Mouse (Mus musculus): ENCODE measurements around the gene Dgkh. TPM values are rescaled to one million over a fixed set of nuclear protein-coding genes. Genes with fewer than 3 reads are reported as not detected.
A peak's percentile ranks its signal among the peaks of the same experiment; 100 is the strongest.
"Not testable (repeated sequence)": the region's sequence is repeated elsewhere in the genome, so short reads cannot be mapped to it uniquely, and the experiment has no call there.

Gene Dgkh
- polyA plus RNA-seq, 1 experiment from 2014 or later: 1.2 TPM

GRCm38 (mm10) chr14:78725976-78726375 lies 6.6 kb downstream of the Dgkh start:
- Histone ChIP-seq H3K27ac (ENCODE audit: low read depth, low read length) (no peak overlapping the region), H3K4me3 (ENCODE audit: low read depth, low read length) (peak overlapping the region; percentile 74), H3K9me3 (ENCODE audit: control insufficient read depth, low read length) (no peaks in the 10 kb centered on the region), H3K9ac (ENCODE audit: low read depth, low read length) (peak overlapping the region; percentile 76; the same call in 1 of the 2 replicates), H3K36me3 (ENCODE audit: control insufficient read depth, insufficient read depth, low read length) (no peaks in the 10 kb centered on the region), H3K4me2 (peak overlapping the region; percentile 95), H3K27me3 (replicated peaks; ENCODE audit: control insufficient read depth, insufficient read depth, low read length) (peaks cover under 1% of the 10 kb centered on the region), H3K4me1 (replicated peaks; ENCODE audit: control insufficient read depth, insufficient read depth, low read length) (peaks cover 8% of the 10 kb centered on the region; the same call in 1 of the 2 replicates)
- ATAC-seq (replicated peaks; ENCODE audit: low FRiP score): no peak
- no peak for DNase-seq (ENCODE audit: low spot score)
- 32% methylated on average over 13 of the region's 13 CpGs for WGBS

DNA sequence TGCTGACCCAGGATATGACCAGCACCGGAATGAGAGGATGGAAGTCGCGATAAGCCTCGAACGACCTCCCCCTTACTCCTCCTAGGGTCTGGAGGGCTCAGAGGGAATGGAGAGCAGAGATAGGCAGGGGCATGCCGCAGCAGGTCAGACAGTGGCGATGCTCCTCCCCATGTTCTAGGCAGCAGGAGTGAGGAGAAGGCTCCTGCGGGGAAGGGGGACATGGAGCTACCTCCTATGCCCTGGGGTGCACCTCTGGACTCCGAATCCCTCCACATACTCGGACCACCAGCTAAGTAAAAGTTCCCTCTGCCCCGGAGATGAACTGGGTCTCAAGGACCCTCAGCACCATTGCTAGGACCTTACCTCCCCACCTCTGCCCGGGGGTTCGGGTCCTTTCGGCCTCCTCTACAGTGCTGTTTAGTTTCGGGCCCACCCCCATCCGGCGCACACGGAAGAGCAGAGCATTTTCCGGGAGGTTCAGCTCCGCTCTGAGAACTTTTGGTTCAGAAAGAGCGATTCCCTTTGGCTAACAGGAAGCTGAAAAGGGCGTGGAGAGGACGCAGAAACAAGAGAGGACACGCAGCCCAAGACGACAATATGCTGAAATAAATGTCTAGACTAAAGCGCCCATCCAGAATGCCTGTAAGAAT lies 7.1 kb downstream of the Dgkh start:
- no peaks in the 10 kb centered on the region for H3K27me3 ChIP-seq (replicated peaks; ENCODE audit: control insufficient read depth, insufficient read depth, low read length)
- peak; percentile 78 for ATAC-seq (replicated peaks; ENCODE audit: low FRiP score)
- H3K36me3 ChIP-seq (ENCODE audit: control insufficient read depth, insufficient read depth, low read length): no peaks in the 10 kb centered on the region
- peak overlapping the region; percentile 56; the same call in 1 of the 2 replicates for H3K27ac ChIP-seq (ENCODE audit: low read depth, low read length)
- H3K4me2 ChIP-seq: peak overlapping the region; percentile 95
- no peak for DNase-seq (ENCODE audit: low spot score)
- 4% methylated on average over 26 of the region's 26 CpGs for WGBS
- no peaks in the 10 kb centered on the region for H3K9me3 ChIP-seq (ENCODE audit: control insufficient read depth, low read length)
- H3K9ac ChIP-seq (ENCODE audit: low read depth, low read length): peak overlapping the region; percentile 76
- peaks cover 8% of the 10 kb centered on the region; the same call in 1 of the 2 replicates for H3K4me1 ChIP-seq (replicated peaks; ENCODE audit: control insufficient read depth, insufficient read depth, low read length)
- H3K4me3 ChIP-seq (ENCODE audit: low read depth, low read length): peak overlapping the region; percentile 74

DNA sequence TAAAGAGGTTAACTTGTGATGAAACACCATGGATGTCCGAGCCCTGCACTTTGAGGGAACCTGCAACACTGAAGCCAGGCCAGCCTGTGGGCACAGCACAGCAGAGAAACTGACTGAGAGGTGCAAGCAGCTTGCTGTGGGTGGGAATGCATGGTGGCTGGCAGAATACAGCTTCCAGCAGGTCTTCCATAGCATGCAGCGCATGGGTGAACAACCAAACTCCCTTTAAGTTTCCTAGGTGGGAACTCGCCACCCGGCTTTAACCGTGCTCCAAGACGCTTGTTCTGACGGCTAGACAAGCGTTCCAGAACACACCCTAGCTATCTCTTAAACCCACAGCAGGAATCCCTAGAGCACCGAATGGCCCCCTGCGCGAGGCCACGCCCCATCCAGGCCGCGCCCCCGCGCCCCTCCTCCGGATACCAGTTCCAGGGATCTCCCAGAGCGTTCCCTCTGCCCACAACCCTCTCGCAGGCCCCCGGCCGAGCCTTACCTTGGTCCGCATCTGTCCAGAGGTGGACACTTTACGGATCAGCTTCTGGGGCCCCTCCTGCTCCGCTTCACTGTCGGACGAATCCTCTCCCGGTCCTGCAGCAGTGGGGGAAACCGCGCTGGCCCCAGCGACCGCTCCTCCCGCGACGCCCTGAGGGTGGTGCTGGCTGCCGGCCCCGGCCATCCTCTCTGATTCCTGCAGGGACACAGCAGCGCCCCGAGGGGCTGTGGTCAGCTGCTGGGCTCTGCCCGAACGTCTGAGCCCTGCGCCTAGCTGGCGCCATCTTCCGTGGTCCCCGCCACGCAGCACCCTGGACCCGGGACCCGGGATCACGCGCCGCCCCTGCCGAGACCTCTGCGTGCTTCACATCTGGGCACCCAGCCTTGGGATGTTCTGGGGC lies 7.9 kb downstream of the Dgkh start:
- Histone ChIP-seq H3K4me2 (peak overlapping the region; percentile 95), H3K36me3 (ENCODE audit: control insufficient read depth, insufficient read depth, low read length) (no peaks in the 10 kb centered on the region), H3K27ac (ENCODE audit: low read depth, low read length) (peak overlapping the region; percentile 56), H3K4me1 (replicated peaks; ENCODE audit: control insufficient read depth, insufficient read depth, low read length) (peaks cover 8% of the 10 kb centered on the region; the same call in 1 of the 2 replicates), H3K9me3 (ENCODE audit: control insufficient read depth, low read length) (no peaks in the 10 kb centered on the region), H3K4me3 (ENCODE audit: low read depth, low read length) (peak overlapping the region; percentile 74), H3K9ac (ENCODE audit: low read depth, low read length) (peak overlapping the region; percentile 76), H3K27me3 (replicated peaks; ENCODE audit: control insufficient read depth, insufficient read depth, low read length) (no peaks in the 10 kb centered on the region)
- ATAC-seq (replicated peaks; ENCODE audit: low FRiP score) (peak; percentile 98), DNase-seq (ENCODE audit: low spot score) (peak; percentile 81)
- WGBS: under 1% methylated on average over 51 of the region's 52 CpGs

DNA sequence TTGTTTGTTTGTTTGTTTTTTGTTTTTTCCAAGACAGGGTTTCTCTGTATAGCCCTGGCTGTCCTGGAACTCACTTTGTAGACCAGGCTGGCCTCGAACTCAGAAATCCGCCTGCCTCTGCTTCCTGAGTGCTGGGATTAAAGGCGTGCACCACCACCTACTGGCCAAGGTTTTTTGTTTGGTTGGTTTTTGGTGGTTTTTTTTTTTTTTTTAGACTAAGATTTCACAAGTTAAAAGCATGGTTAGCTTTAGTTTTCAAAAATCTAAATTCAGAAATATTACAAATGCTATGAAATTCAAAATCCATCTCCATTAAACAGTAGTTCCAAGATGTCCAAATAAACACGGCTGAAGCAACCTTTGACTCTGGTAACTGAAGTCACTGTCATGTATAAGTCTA lies 8.9 kb downstream of the Dgkh start:
- not testable (repeated sequence) for H3K27me3 ChIP-seq (replicated peaks; ENCODE audit: control insufficient read depth, insufficient read depth, low read length); H3K9me3 ChIP-seq (ENCODE audit: control insufficient read depth, low read length); H3K36me3 ChIP-seq (ENCODE audit: control insufficient read depth, insufficient read depth, low read length); H3K4me1 ChIP-seq (replicated peaks; ENCODE audit: control insufficient read depth, insufficient read depth, low read length); DNase-seq (ENCODE audit: low spot score); H3K27ac ChIP-seq (ENCODE audit: low read depth, low read length); H3K4me3 ChIP-seq (ENCODE audit: low read depth, low read length); ATAC-seq (replicated peaks; ENCODE audit: low FRiP score); H3K9ac ChIP-seq (ENCODE audit: low read depth, low read length)
- WGBS: 85% methylated on average over 4 of the region's 4 CpGs
- H3K4me2 ChIP-seq: peak overlapping the region; percentile 95; the same call in 1 of the 2 replicates

DNA sequence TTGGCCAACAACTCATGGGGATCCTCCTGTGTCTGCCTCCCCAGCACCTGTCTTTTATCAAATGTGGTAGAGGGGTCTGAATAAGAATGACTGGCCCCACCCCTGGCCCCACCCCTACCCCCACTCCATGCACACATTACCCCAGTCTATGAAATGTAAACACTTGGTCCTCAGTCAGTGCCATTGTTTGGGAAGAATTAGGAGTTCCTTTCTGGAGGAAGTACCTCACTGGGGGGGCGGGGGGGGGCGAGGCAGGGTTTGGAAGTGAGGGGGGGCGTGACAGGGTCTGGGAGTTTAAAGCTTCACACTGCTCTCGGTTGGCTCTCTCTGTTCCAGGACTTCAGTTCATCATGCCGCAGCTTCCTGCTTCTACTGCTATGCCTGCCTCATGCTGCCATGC lies 10.5 kb downstream of the Dgkh start:
- no peaks in the 10 kb centered on the region for H3K36me3 ChIP-seq (ENCODE audit: control insufficient read depth, insufficient read depth, low read length)
- no peak for DNase-seq (ENCODE audit: low spot score)
- H3K9me3 ChIP-seq (ENCODE audit: control insufficient read depth, low read length): no peaks in the 10 kb centered on the region
- no peak overlapping the region for H3K4me3 ChIP-seq (ENCODE audit: low read depth, low read length)
- ATAC-seq (replicated peaks; ENCODE audit: low FRiP score): no peak
- 77% methylated on average over 5 of the region's 5 CpGs for WGBS
- peaks cover 8% of the 10 kb centered on the region; the same call in 1 of the 2 replicates for H3K4me1 ChIP-seq (replicated peaks; ENCODE audit: control insufficient read depth, insufficient read depth, low read length)
- no peak overlapping the region for H3K4me2 ChIP-seq
- H3K9ac ChIP-seq (ENCODE audit: low read depth, low read length): no peak overlapping the region
- H3K27me3 ChIP-seq (replicated peaks; ENCODE audit: control insufficient read depth, insufficient read depth, low read length): no peaks in the 10 kb centered on the region
- H3K27ac ChIP-seq (ENCODE audit: low read depth, low read length): no peak overlapping the region

GRCm38 (mm10) chr14:78716035-78716434 lies 16.5 kb downstream of the Dgkh start:
- H3K9ac ChIP-seq (ENCODE audit: low read depth, low read length): no peak overlapping the region
- ATAC-seq (replicated peaks; ENCODE audit: low FRiP score): no peak

GRCm38 (mm10) chr14:78712565-78713148 lies 19.9 kb downstream of the Dgkh start:
- no peak overlapping the region for H3K4me2 ChIP-seq
- ATAC-seq (replicated peaks; ENCODE audit: low FRiP score): no peak
- no peak overlapping the region for H3K9ac ChIP-seq (ENCODE audit: low read depth, low read length)
- no peaks in the 10 kb centered on the region for H3K27me3 ChIP-seq (replicated peaks; ENCODE audit: control insufficient read depth, insufficient read depth, low read length)
- H3K27ac ChIP-seq (ENCODE audit: low read depth, low read length): no peak overlapping the region
- H3K9me3 ChIP-seq (ENCODE audit: control insufficient read depth, low read length): no peaks in the 10 kb centered on the region
- no peak for DNase-seq (ENCODE audit: low spot score)
- no peaks in the 10 kb centered on the region for H3K4me1 ChIP-seq (replicated peaks; ENCODE audit: control insufficient read depth, insufficient read depth, low read length)
- no peak overlapping the region for H3K4me3 ChIP-seq (ENCODE audit: low read depth, low read length)
- 74% methylated on average over 20 of the region's 20 CpGs for WGBS
- H3K36me3 ChIP-seq (ENCODE audit: control insufficient read depth, insufficient read depth, low read length): no peaks in the 10 kb centered on the region

More at GRCm38 (mm10) chr14:78716035-78716434, 16.5 kb downstream of the Dgkh start:
- H3K4me1 ChIP-seq (replicated peaks; ENCODE audit: control insufficient read depth, insufficient read depth, low read length): no peaks in the 10 kb centered on the region
- 83% methylated on average over 7 of the region's 7 CpGs for WGBS
- DNase-seq (ENCODE audit: low spot score): no peak
- no peak overlapping the region for H3K4me3 ChIP-seq (ENCODE audit: low read depth, low read length)
- H3K27me3 ChIP-seq (replicated peaks; ENCODE audit: control insufficient read depth, insufficient read depth, low read length): no peaks in the 10 kb centered on the region
- no peak overlapping the region for H3K27ac ChIP-seq (ENCODE audit: low read depth, low read length)
- H3K4me2 ChIP-seq: no peak overlapping the region
- H3K9me3 ChIP-seq (ENCODE audit: control insufficient read depth, low read length): no peaks in the 10 kb centered on the region
- no peaks in the 10 kb centered on the region for H3K36me3 ChIP-seq (ENCODE audit: control insufficient read depth, insufficient read depth, low read length)

DNA sequence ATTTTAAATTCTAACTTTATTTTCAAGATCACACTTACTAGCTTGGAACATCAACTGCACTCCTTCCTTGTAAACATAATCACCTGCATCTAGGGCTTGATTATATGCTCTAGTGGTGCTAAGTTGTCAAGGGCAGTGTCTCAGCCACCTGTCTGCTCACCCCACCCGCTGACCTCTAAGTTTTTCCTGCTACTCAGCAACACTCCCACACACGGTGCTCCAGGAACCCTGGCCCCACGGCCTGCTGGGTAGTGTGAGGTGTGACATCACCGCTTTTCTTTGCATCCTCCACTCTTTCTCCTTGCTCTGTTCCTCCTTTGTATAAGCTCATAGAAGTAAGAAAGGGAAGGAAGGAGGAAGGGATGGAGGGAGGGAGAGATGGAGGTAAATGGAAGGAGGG lies 21.9 kb downstream of the Dgkh start:
- Histone ChIP-seq H3K27ac (ENCODE audit: low read depth, low read length) (no peak overlapping the region), H3K36me3 (ENCODE audit: control insufficient read depth, insufficient read depth, low read length) (no peaks in the 10 kb centered on the region), H3K4me1 (replicated peaks; ENCODE audit: control insufficient read depth, insufficient read depth, low read length) (no peaks in the 10 kb centered on the region), H3K9me3 (ENCODE audit: control insufficient read depth, low read length) (no peaks in the 10 kb centered on the region), H3K9ac (ENCODE audit: low read depth, low read length) (no peak overlapping the region), H3K4me3 (ENCODE audit: low read depth, low read length) (no peak overlapping the region), H3K27me3 (replicated peaks; ENCODE audit: control insufficient read depth, insufficient read depth, low read length) (no peaks in the 10 kb centered on the region), H3K4me2 (no peak overlapping the region)
- WGBS: 74% methylated on average over 4 of the region's 4 CpGs
- ATAC-seq (replicated peaks; ENCODE audit: low FRiP score) (no peak), DNase-seq (ENCODE audit: low spot score) (no peak)
